In the genomic region with DNA sequence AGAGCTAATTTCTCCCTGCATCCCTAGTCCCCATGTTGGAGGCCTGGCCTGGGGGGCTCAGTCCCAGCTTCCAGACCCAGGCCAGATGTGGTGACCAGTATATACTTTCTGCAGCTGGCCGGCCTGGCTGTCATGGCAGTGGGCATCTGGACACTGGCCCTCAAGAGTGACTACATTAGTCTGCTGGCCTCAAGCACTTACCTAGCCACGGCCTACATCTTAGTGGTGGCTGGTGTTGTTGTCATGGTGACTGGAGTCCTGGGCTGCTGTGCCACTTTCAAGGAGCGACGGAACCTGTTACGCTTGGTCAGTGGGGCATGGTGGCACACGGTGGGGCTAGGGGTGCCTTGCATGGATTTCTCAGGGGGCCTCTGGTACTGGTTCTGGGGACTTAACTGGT, we compare ENCODE assay signal across 8 mouse cellular contexts. TPM values are rescaled to one million over a fixed set of nuclear protein-coding genes. Genes with fewer than 3 reads are reported as not detected.
A peak's percentile ranks its signal among the peaks of the same experiment; 100 is the strongest.
DNase-seq lines count a peak whose midpoint lies in the region; ATAC-seq lines count a peak whose summit lies in the region.

No protein-coding gene starts in this region.

- DNase-seq in cerebellum, adult 9-11 months: peak; percentile 52
- DNase-seq in 3134 (ENCODE audit: extremely low read depth, insufficient read length, low spot score): peak; percentile 55
- DNase-seq in adipocyte (ENCODE audit: low spot score): no peak
- DNase-seq in layer of hippocampus, adult 11-12 months (ENCODE audit: low spot score): no peak
- no peak for DNase-seq in gastrocnemius, postnatal 25 days

- no peak for ATAC-seq in cerebellum, adult (ENCODE audit: insufficient number of reproducible peaks, low FRiP score, low TSS enrichment)
- ATAC-seq in forebrain, embryonic 16.5 days: no peak
- ATAC-seq in liver, embryonic 12.5 days: no peak

- peak overlapping the region; percentile 62 for H3K4me2 ChIP-seq in forebrain, embryonic 16.5 days (ENCODE audit: low read length)
- peak overlapping the region; percentile 95 for H3K4me2 ChIP-seq in liver, embryonic 12.5 days

- peak overlapping the region; percentile 77 for H3K9ac ChIP-seq in forebrain, embryonic 16.5 days (replicated peaks; ENCODE audit: low read depth, low read length)
- H3K9ac ChIP-seq in liver, embryonic 12.5 days: peak overlapping the region; percentile 82

- 83% methylated on average over 6 of the region's 6 CpGs for WGBS in forebrain, embryonic 16.5 days
- WGBS in liver, embryonic 12.5 days (ENCODE audit: insufficient replicate concordance): 82% methylated on average over 6 of the region's 6 CpGs

- peaks cover 47% of the 10 kb centered on the region for H3K4me1 ChIP-seq in forebrain, embryonic 16.5 days (replicated peaks; ENCODE audit: control insufficient read depth, insufficient read depth, low read length)
- H3K4me1 ChIP-seq in liver, embryonic 12.5 days: peaks cover 80% of the 10 kb centered on the region

- H3K27me3 ChIP-seq in forebrain, embryonic 16.5 days (replicated peaks; ENCODE audit: control insufficient read depth, insufficient read depth, low read length): peaks cover 22% of the 10 kb centered on the region
- peaks cover 25% of the 10 kb centered on the region for H3K27me3 ChIP-seq in liver, embryonic 12.5 days (replicated peaks)

- peak overlapping the region; percentile 62 for H3K4me3 ChIP-seq in forebrain, embryonic 16.5 days (replicated peaks; ENCODE audit: low read length)
- H3K4me3 ChIP-seq in liver, embryonic 12.5 days: peak overlapping the region; percentile 82

- peak overlapping the region; percentile 49; the same call in 1 of the 2 replicates for H3K27ac ChIP-seq in forebrain, embryonic 16.5 days (ENCODE audit: low read length)
- peak overlapping the region; percentile 83 for H3K27ac ChIP-seq in liver, embryonic 12.5 days

- H3K36me3 ChIP-seq in forebrain, embryonic 16.5 days (ENCODE audit: control insufficient read depth, insufficient read depth): peaks cover 15% of the 10 kb centered on the region
- peaks cover 38% of the 10 kb centered on the region for H3K36me3 ChIP-seq in liver, embryonic 12.5 days

- no peaks in the 10 kb centered on the region for H3K9me3 ChIP-seq in forebrain, embryonic 16.5 days (ENCODE audit: control insufficient read depth, low read length)
- no peaks in the 10 kb centered on the region for H3K9me3 ChIP-seq in liver, embryonic 12.5 days (replicated peaks)

RNA-seq across cellular contexts. Expression of a gene that starts 2.2 kb away (rescaled TPM):
- 20.8 TPM in 2 replicates for polyA plus RNA-seq in forebrain, embryonic 16.5 days (2015; fragmentation: Nextera tagmentation; extraction: Ambion mirVana)
- 5.7 and 6.2 TPM in 2 replicates for polyA plus RNA-seq in liver, embryonic 12.5 days (2016; fragmentation: Nextera tagmentation; extraction: Ambion mirVana)
- 10 to 100 TPM; 67.7 to 87.4 TPM for total RNA-seq in gastrocnemius, postnatal 25 days (2021)

RNA-seq across cellular contexts. Expression of a gene that starts 5.6 kb away (rescaled TPM):
- 60.7 and 61.9 TPM in 2 replicates for polyA plus RNA-seq in forebrain, embryonic 16.5 days (2015; fragmentation: Nextera tagmentation; extraction: Ambion mirVana)
- 74.6 and 76.1 TPM in 2 replicates for polyA plus RNA-seq in liver, embryonic 12.5 days (2016; fragmentation: Nextera tagmentation; extraction: Ambion mirVana)
- total RNA-seq in gastrocnemius, postnatal 25 days (2021): 10 to 100 TPM; 55.2 to 56.0 TPM

RNA-seq across cellular contexts. Expression of a gene that starts 5.7 kb away (rescaled TPM):
- polyA plus RNA-seq in forebrain, embryonic 16.5 days (2015; fragmentation: Nextera tagmentation; extraction: Ambion mirVana): 29.8 and 31.8 TPM in 2 replicates
- polyA plus RNA-seq in liver, embryonic 12.5 days (2016; fragmentation: Nextera tagmentation; extraction: Ambion mirVana): 56.1 and 60.9 TPM in 2 replicates
- total RNA-seq in gastrocnemius, postnatal 25 days (2021): 10 to 100 TPM in 1 of 2 experiments, 1 to 10 TPM in 1; 5.6 to 16.5 TPM

RNA-seq across cellular contexts. Expression of a gene that starts 8.5 kb away (rescaled TPM):
- 5.2 and 5.3 TPM in 2 replicates for polyA plus RNA-seq in forebrain, embryonic 16.5 days (2015; fragmentation: Nextera tagmentation; extraction: Ambion mirVana)
- polyA plus RNA-seq in liver, embryonic 12.5 days (2016; fragmentation: Nextera tagmentation; extraction: Ambion mirVana): 3.7 and 5.8 TPM in 2 replicates
- 1 to 10 TPM; 3.9 to 7.0 TPM for total RNA-seq in gastrocnemius, postnatal 25 days (2021)

RNA-seq across cellular contexts. Expression of a gene that starts 14.4 kb away (rescaled TPM):
- polyA plus RNA-seq in forebrain, embryonic 16.5 days (2015; fragmentation: Nextera tagmentation; extraction: Ambion mirVana): 20.5 and 23.2 TPM in 2 replicates
- 16.6 and 17.8 TPM in 2 replicates for polyA plus RNA-seq in liver, embryonic 12.5 days (2016; fragmentation: Nextera tagmentation; extraction: Ambion mirVana)
- total RNA-seq in gastrocnemius, postnatal 25 days (2021): 100 to 1,000 TPM; 265 to 357 TPM

Comparison
In these comparisons a context has a peak if more than half of its experiments do, and no peak if none do; other contexts are left out.
1. DNase-seq: peak in cerebellum, adult 9-11 months (single experiment) and 3134 (single experiment); none in adipocyte (single experiment), layer of hippocampus, adult 11-12 months (single experiment) and gastrocnemius, postnatal 25 days (single experiment).